Mouse (Mus musculus) stomach, embryonic 14.5 days (tissue): Measurements from ENCODE around the gene BC017158. TPM values are rescaled to one million over a fixed set of nuclear protein-coding genes. Genes with fewer than 3 reads are reported as not detected.

Source experiments
- ATAC-seq: fragments of 200-750 bp; cut with Nextera tagmentation; 2 replicates; pipeline ENCODE4 v1.8.0; 2017; ENCODE audit warnings: low read depth, moderate TSS enrichment; ENCODE audit not compliant: insufficient number of reproducible peaks, insufficient read depth, low FRiP score
- H3K27ac ChIP-seq: fragments of 300-500 bp; sonication (generic); 2 replicates; pipeline ENCODE4 v1.5.1; 2014; ENCODE audit warnings: mild to moderate bottlenecking, low read length, moderate library complexity, mixed read lengths
- H3K27me3 ChIP-seq: fragments of 300-500 bp; sonication (generic); 2 replicates; pipeline ENCODE4 v1.6.1; 2014; ENCODE audit warnings: low read length, control low read depth, mixed read lengths; ENCODE audit not compliant: control insufficient read depth, insufficient read depth
- H3K36me3 ChIP-seq: fragments of 300-500 bp; sonication (generic); 2 replicates; pipeline ENCODE4 v1.6.1; 2014; ENCODE audit warnings: mild to moderate bottlenecking, control low read depth, low read length, moderate library complexity, mixed read lengths; ENCODE audit not compliant: control insufficient read depth, insufficient read depth
- H3K4me1 ChIP-seq: fragments of 300-500 bp; sonication (generic); 2 replicates; pipeline ENCODE4 v1.6.1; 2014; ENCODE audit warnings: low read length, control low read depth, mixed read lengths; ENCODE audit not compliant: control insufficient read depth, insufficient read depth
- H3K4me2 ChIP-seq: fragments of 300-500 bp; sonication (generic); replicated peaks from 2 replicates; pipeline ENCODE4 v1.6.1; 2014; ENCODE audit warnings: low read depth, low read length, control low read depth
- H3K4me3 ChIP-seq: fragments of 300-500 bp; sonication (generic); 2 replicates; pipeline ENCODE4 v1.5.1; 2014; ENCODE audit warnings: low read depth, low read length, control low read depth
- H3K9ac ChIP-seq: fragments of 300-500 bp; sonication (generic); replicated peaks from 2 replicates; pipeline ENCODE4 v1.6.1; 2014; ENCODE audit warnings: low read depth, mild to moderate bottlenecking, control low read depth, low read length, moderate library complexity, mixed read lengths
- H3K9me3 ChIP-seq: fragments of 300-500 bp; sonication (generic); 2 replicates; pipeline ENCODE4 v1.6.1; 2016; ENCODE audit warnings: low read depth, low read length, control low read depth; ENCODE audit not compliant: control insufficient read depth
- WGBS: fragments of 180-500 bp; shearing (Covaris S2); extraction: QIAGEN DNeasy Blood & Tissue Kit; methylation state at CpG from one replicate; pipeline ENCODE4 v1.1.7; 2014; 5-methylcytosine and 5-hydroxymethylcytosine counted together
- polyA plus RNA-seq: library from polyadenylated mRNA; unstranded; fragments of >200 nt; fragmentation: Nextera tagmentation; extraction: Ambion mirVana; gene quantifications from 2 replicates; pipeline ENCODE4 v1.2.1, GENCODE M21; 2014

The BC017158 gene
- polyA plus RNA-seq, 1 experiment from 2014 or later = 36.8 TPM

- Histone ChIP-seq H3K27me3 (no peaks in the 10 kb centered on the region), H3K4me3 (no peak overlapping the region), H3K4me2 (no peak overlapping the region), H3K9me3 (no peaks in the 10 kb centered on the region), H3K36me3 (peaks cover 3% of the 10 kb centered on the region; the same call in 1 of the 2 replicates), H3K4me1 (no peaks in the 10 kb centered on the region), H3K9ac (no peak overlapping the region), H3K27ac (no peak overlapping the region)
- 77% methylated on average over 7 of the region's 7 CpGs for WGBS
- no peak for ATAC-seq
Observed at GRCm38 (mm10) chr7:128267813-128268212, 30.2 kb downstream of the BC017158 start.

- Histone ChIP-seq H3K4me1 (no peaks in the 10 kb centered on the region), H3K9ac (no peak overlapping the region), H3K27me3 (no peaks in the 10 kb centered on the region), H3K4me3 (no peak overlapping the region), H3K4me2 (no peak overlapping the region), H3K36me3 (peaks cover 3% of the 10 kb centered on the region; the same call in 1 of the 2 replicates), H3K9me3 (no peaks in the 10 kb centered on the region), H3K27ac (no peak overlapping the region)
- 63% methylated on average over 13 of the region's 13 CpGs for WGBS
- ATAC-seq = no peak
Observed at GRCm38 (mm10) chr7:128267391-128267790, 30.6 kb downstream of the BC017158 start.

GRCm38 (mm10) chr7:128266056-128266455 is 31.9 kb downstream of the BC017158 start:
- Histone ChIP-seq H3K4me3 (no peak overlapping the region), H3K4me1 (no peaks in the 10 kb centered on the region), H3K27me3 (no peaks in the 10 kb centered on the region), H3K9ac (no peak overlapping the region), H3K27ac (no peak overlapping the region), H3K36me3 (no peaks in the 10 kb centered on the region), H3K4me2 (no peak overlapping the region), H3K9me3 (no peaks in the 10 kb centered on the region)
- ATAC-seq = no peak
- 70% methylated on average over 5 of the region's 5 CpGs for WGBS

GRCm38 (mm10) chr7:128265411-128265810 is 32.6 kb downstream of the BC017158 start, which contains the start of gene Slc5a2:
Gene Slc5a2 (plus strand): TSS chr7:128265657.
- no peaks in the 10 kb centered on the region for H3K4me1 ChIP-seq
- no peak within 1 kb of the TSS for H3K27ac ChIP-seq
- whole genome bisulfite sequencing = 76% methylated on average over 6 of the region's 6 CpGs
- H3K9ac ChIP-seq = no peak within 1 kb of the TSS
- no peak within 1 kb of the TSS for H3K4me2 ChIP-seq
- no peaks in the 10 kb centered on the region for H3K9me3 ChIP-seq
- no peak within 1 kb of the TSS for H3K4me3 ChIP-seq
- ATAC-seq = no peak
- H3K36me3 ChIP-seq = no peaks in the 10 kb centered on the region
- no peaks in the 10 kb centered on the region for H3K27me3 ChIP-seq

- Histone ChIP-seq H3K4me3 (no peak overlapping the region), H3K27me3 (no peaks in the 10 kb centered on the region), H3K36me3 (peaks cover 18% of the 10 kb centered on the region), H3K9me3 (no peaks in the 10 kb centered on the region), H3K4me1 (peaks cover 16% of the 10 kb centered on the region), H3K4me2 (no peak overlapping the region), H3K9ac (no peak overlapping the region), H3K27ac (no peak overlapping the region)
- WGBS = 30% methylated on average over 5 of the region's 5 CpGs
- no peak for ATAC-seq
Observed at GRCm38 (mm10) chr7:128256783-128257334, 41.1 kb downstream of the BC017158 start.

DNA sequence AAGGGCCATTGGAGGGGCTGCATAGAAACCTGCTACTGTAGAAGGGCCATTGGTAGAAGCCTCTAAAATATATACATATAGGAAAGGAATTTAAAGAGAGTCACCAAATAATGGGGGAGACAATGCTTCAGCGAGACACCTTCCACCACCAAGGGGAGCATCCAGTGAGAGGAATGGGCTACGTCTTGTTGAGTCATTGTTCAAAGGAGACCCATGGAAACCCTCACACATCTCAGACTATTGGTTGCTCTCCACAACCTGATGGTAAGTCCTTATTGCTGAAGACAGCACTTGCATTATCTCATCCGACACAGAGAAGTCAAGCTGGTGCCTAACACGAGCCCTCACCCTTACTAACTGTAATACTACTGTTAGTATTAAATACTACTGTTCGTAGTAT is 42.2 kb downstream of the BC017158 start:
- ATAC-seq = no peak
- no peaks in the 10 kb centered on the region for H3K9me3 ChIP-seq
- peaks cover 17% of the 10 kb centered on the region for H3K4me1 ChIP-seq
- no peak overlapping the region for H3K27ac ChIP-seq
- H3K4me3 ChIP-seq = no peak overlapping the region
- no peaks in the 10 kb centered on the region for H3K27me3 ChIP-seq
- H3K36me3 ChIP-seq = peaks cover 20% of the 10 kb centered on the region
- 84% methylated on average over 5 of the region's 5 CpGs for WGBS
- no peak overlapping the region for H3K4me2 ChIP-seq
- no peak overlapping the region for H3K9ac ChIP-seq

- H3K9me3 ChIP-seq = no peaks in the 10 kb centered on the region
- peaks cover 17% of the 10 kb centered on the region for H3K4me1 ChIP-seq
- H3K9ac ChIP-seq = no peak overlapping the region
- no peaks in the 10 kb centered on the region for H3K27me3 ChIP-seq
- H3K4me3 ChIP-seq = no peak overlapping the region
- WGBS = 53% methylated on average over 2 of the region's 2 CpGs
- peaks cover 20% of the 10 kb centered on the region for H3K36me3 ChIP-seq
- ATAC-seq = no peak
- H3K27ac ChIP-seq = no peak overlapping the region
- H3K4me2 ChIP-seq = no peak overlapping the region
Observed at GRCm38 (mm10) chr7:128254978-128255377, 43.0 kb downstream of the BC017158 start.

DNA sequence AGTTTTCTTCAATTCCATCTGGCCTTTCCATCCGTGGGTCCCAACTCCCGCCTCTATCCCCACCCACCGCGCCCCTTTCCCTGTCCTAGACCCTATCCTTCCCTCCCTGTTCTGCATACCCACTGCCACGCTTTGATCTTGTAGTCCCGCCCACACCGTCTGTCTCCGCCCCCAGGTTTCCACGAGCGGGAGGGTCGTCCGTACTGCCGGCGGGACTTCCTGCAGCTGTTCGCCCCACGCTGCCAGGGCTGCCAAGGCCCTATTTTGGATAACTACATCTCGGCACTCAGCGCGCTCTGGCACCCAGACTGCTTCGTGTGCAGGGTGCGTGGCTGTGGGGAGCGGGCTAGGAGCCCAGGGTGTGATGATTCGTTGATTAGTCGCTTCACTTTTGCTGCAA is 45.4 kb downstream of the BC017158 start:
- Histone ChIP-seq H3K9ac (no peak overlapping the region), H3K4me1 (peaks cover 21% of the 10 kb centered on the region), H3K4me3 (no peak overlapping the region), H3K4me2 (peak overlapping the region; percentile 33), H3K36me3 (peaks cover 23% of the 10 kb centered on the region), H3K27me3 (no peaks in the 10 kb centered on the region), H3K9me3 (no peaks in the 10 kb centered on the region), H3K27ac (no peak overlapping the region)
- ATAC-seq = no peak
- WGBS = 11% methylated on average over 24 of the region's 24 CpGs

DNA sequence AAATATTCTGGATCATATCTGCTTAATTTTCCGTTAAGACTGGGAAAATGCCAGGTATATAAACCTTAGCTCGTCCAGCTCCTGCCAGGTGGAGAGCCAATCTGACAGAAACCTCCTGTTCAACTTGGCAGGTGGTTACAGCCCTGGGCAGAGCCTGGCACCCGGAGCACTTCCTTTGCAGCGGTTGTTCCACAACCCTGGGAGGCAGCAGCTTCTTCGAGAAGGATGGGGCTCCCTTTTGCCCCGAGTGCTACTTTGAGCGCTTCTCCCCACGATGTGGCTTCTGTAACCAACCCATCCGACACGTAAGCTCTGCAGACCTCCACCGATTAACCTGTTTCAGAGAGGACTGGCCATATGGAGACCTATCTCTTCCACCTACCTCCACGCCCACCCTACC is 46.0 kb downstream of the BC017158 start:
- ATAC-seq = no peak
- H3K4me3 ChIP-seq = no peak overlapping the region; the same call in 1 of the 2 replicates
- peaks cover 19% of the 10 kb centered on the region for H3K4me1 ChIP-seq
- no peak overlapping the region for H3K27ac ChIP-seq
- no peak overlapping the region for H3K9ac ChIP-seq
- H3K4me2 ChIP-seq = peak overlapping the region; percentile 33
- H3K9me3 ChIP-seq = no peaks in the 10 kb centered on the region
- WGBS = 48% methylated on average over 12 of the region's 12 CpGs
- H3K36me3 ChIP-seq = peaks cover 23% of the 10 kb centered on the region
- no peaks in the 10 kb centered on the region for H3K27me3 ChIP-seq
